Comparison of ENCODE assay signal across 8 mouse cellular contexts in genomic region chr19:5849843-5850527, GRCm38 (mm10). TPM values are rescaled to one million over a fixed set of nuclear protein-coding genes. Genes with fewer than 3 reads are reported as not detected.
DNase-seq lines count a peak whose midpoint lies in the region; ATAC-seq and TF ChIP-seq lines count a peak whose summit lies in the region.

No protein-coding gene starts in this region.

- ATAC-seq in forebrain, embryonic 14.5 days = peak; percentile 7; the same call in 1 of the 2 replicates
- peak; percentile 20; the same call in 1 of the 2 replicates for ATAC-seq in neural tube, embryonic 14.5 days (ENCODE audit: low read depth)

- TF ChIP-seq CTCF in ES-Bruce4 (IDR thresholded peaks at IDR 0.05; ENCODE audit: low read depth, low read length) = peak; percentile 94

- WGBS in forebrain, embryonic 14.5 days = 32% methylated on average over 11 of the region's 11 CpGs
- WGBS in neural tube, embryonic 14.5 days = 28% methylated on average over 11 of the region's 11 CpGs

- TF ChIP-seq POLR2A in ES-Bruce4 (IDR thresholded peaks at IDR 0.05; ENCODE audit: insufficient read depth, low read length) = no peak

- intact Hi-C loops in heart, postnatal 14 days (cut with DNase I) = loop anchor here (1.0 to 2.0 kb wide), 2 partner anchors 29 to 57 kb away; no protein-coding TSS in a partner anchor

- peak; percentile 93 for DNase-seq in c-Kit-positive CD71-positive TER-119-positive erythroid progenitor cells, embryonic 14.5 days (ENCODE audit: low spot score)
- DNase-seq in forebrain, embryonic 14.5 days (ENCODE audit: low spot score) = peak; percentile 90
- peak; percentile 95 to 98 for DNase-seq in heart, postnatal 14 days
- peak; percentile 85 to 96 for DNase-seq in layer of hippocampus, adult 18-20 months (ENCODE audit: low spot score in 2 of 2)
- DNase-seq in lung, adult 18-20 months = peak; percentile 96 to 97
- DNase-seq in testis, postnatal 10 days (ENCODE audit: low spot score) = peak; percentile 96

- no peaks in the 10 kb centered on the region for H3K9me3 ChIP-seq in ES-Bruce4 (replicated peaks; ENCODE audit: control insufficient read depth, insufficient read depth, low read length, poor library complexity, severe bottlenecking)
- no peaks in the 10 kb centered on the region for H3K9me3 ChIP-seq in forebrain, embryonic 14.5 days (replicated peaks; ENCODE audit: control insufficient read depth, low read length)
- no peaks in the 10 kb centered on the region for H3K9me3 ChIP-seq in neural tube, embryonic 14.5 days (ENCODE audit: control insufficient read depth, low read length)

- H3K4me3 ChIP-seq in ES-Bruce4 (ENCODE audit: low read depth, low read length) = peak overlapping the region; percentile 19
- no peak overlapping the region for H3K4me3 ChIP-seq in forebrain, embryonic 14.5 days (ENCODE audit: low read depth, low read length)
- H3K4me3 ChIP-seq in neural tube, embryonic 14.5 days (ENCODE audit: low read depth, low read length) = no peak overlapping the region

- H3K27me3 ChIP-seq in ES-Bruce4 (ENCODE audit: control insufficient read depth, insufficient read depth, low read length, poor library complexity, severe bottlenecking) = no peaks in the 10 kb centered on the region
- no peaks in the 10 kb centered on the region for H3K27me3 ChIP-seq in forebrain, embryonic 14.5 days (replicated peaks; ENCODE audit: control insufficient read depth, insufficient read depth, low read length)
- H3K27me3 ChIP-seq in neural tube, embryonic 14.5 days (ENCODE audit: control insufficient read depth, insufficient read depth, low read length) = no peaks in the 10 kb centered on the region

- peak overlapping the region; percentile 98 for H3K27ac ChIP-seq in ES-Bruce4 (ENCODE audit: insufficient read depth, low read length)
- H3K27ac ChIP-seq in forebrain, embryonic 14.5 days (ENCODE audit: low read depth, low read length) = no peak overlapping the region
- no peak overlapping the region for H3K27ac ChIP-seq in neural tube, embryonic 14.5 days (ENCODE audit: low read depth, low read length)

- peak; percentile 98 for TF ChIP-seq EP300 in ES-Bruce4 (IDR thresholded peaks at IDR 0.05; ENCODE audit: insufficient read depth, low read depth, low read length)

- H3K9ac ChIP-seq in ES-Bruce4 (ENCODE audit: low read depth, poor library complexity, severe bottlenecking) = peak overlapping the region; percentile 68
- no peak overlapping the region; the same call in 1 of the 2 replicates for H3K9ac ChIP-seq in forebrain, embryonic 14.5 days (ENCODE audit: low read length)
- no peak overlapping the region for H3K9ac ChIP-seq in neural tube, embryonic 14.5 days (replicated peaks; ENCODE audit: low read depth, low read length)

- no peaks in the 10 kb centered on the region for H3K36me3 ChIP-seq in ES-Bruce4 (ENCODE audit: control insufficient read depth, insufficient read depth, low read length, poor library complexity, severe bottlenecking)
- H3K36me3 ChIP-seq in forebrain, embryonic 14.5 days (ENCODE audit: control insufficient read depth, insufficient read depth, low read length) = peaks cover 15% of the 10 kb centered on the region
- peaks cover 9% of the 10 kb centered on the region for H3K36me3 ChIP-seq in neural tube, embryonic 14.5 days (ENCODE audit: control insufficient read depth, insufficient read depth, low read length)

- no peak overlapping the region for H3K4me2 ChIP-seq in forebrain, embryonic 14.5 days (ENCODE audit: low read length)
- H3K4me2 ChIP-seq in neural tube, embryonic 14.5 days (ENCODE audit: low read depth, low read length) = no peak overlapping the region

- no peaks in the 10 kb centered on the region for H3K4me1 ChIP-seq in ES-Bruce4 (ENCODE audit: control insufficient read depth, insufficient read depth, low read length)
- peaks cover 42% of the 10 kb centered on the region for H3K4me1 ChIP-seq in forebrain, embryonic 14.5 days (ENCODE audit: control insufficient read depth, insufficient read depth, low read length)
- peaks cover 32% of the 10 kb centered on the region for H3K4me1 ChIP-seq in neural tube, embryonic 14.5 days (ENCODE audit: control insufficient read depth, insufficient read depth, low read length)

RNA-seq across cellular contexts. Expression of gene Frmd8, which starts 25.1 kb away (rescaled TPM):
- 26.3 and 33.1 TPM in 2 replicates for polyA plus RNA-seq in ES-Bruce4 (2011; ENCODE audit: insufficient read depth, insufficient read length, low read depth, missing spikeins)
- 13.1 and 16.0 TPM in 2 replicates for polyA plus RNA-seq in forebrain, embryonic 14.5 days (2014; fragmentation: Nextera tagmentation; extraction: Ambion mirVana)
- 10 to 100 TPM; 15.6 to 15.8 TPM for total RNA-seq in heart, postnatal 14 days (2021)
- 10 to 100 TPM; 12.7 to 13.0 TPM for total RNA-seq in layer of hippocampus, adult 18-20 months (2021)
- 9.4 and 12.7 TPM in 2 replicates for polyA plus RNA-seq in neural tube, embryonic 14.5 days (2014; fragmentation: Nextera tagmentation; extraction: Ambion mirVana)

RNA-seq across cellular contexts. Expression of gene Slc25a45, which starts 27.6 kb away (rescaled TPM):
- polyA plus RNA-seq in ES-Bruce4 (2011; ENCODE audit: insufficient read depth, insufficient read length, low read depth, missing spikeins) = 0.46 and 0.48 TPM in 2 replicates
- polyA plus RNA-seq in forebrain, embryonic 14.5 days (2014; fragmentation: Nextera tagmentation; extraction: Ambion mirVana) = 1.7 TPM in 2 replicates
- 1 to 10 TPM; 3.3 to 4.5 TPM for total RNA-seq in heart, postnatal 14 days (2021)
- total RNA-seq in layer of hippocampus, adult 18-20 months (2021) = 1 to 10 TPM; 2.9 to 3.2 TPM
- 0.59 and 1.3 TPM in 2 replicates for polyA plus RNA-seq in neural tube, embryonic 14.5 days (2014; fragmentation: Nextera tagmentation; extraction: Ambion mirVana)

RNA-seq across cellular contexts. Expression of gene Tigd3, which starts 44.0 kb away (rescaled TPM):
- polyA plus RNA-seq in ES-Bruce4 (2011; ENCODE audit: insufficient read depth, insufficient read length, low read depth, missing spikeins) = 1.9 and 3.6 TPM in 2 replicates
- 7.0 and 7.1 TPM in 2 replicates for polyA plus RNA-seq in forebrain, embryonic 14.5 days (2014; fragmentation: Nextera tagmentation; extraction: Ambion mirVana)
- under 1 TPM; 0.79 to 0.93 TPM for total RNA-seq in heart, postnatal 14 days (2021)
- 1 to 10 TPM; 2.5 TPM for total RNA-seq in layer of hippocampus, adult 18-20 months (2021)
- 11.4 and 12.8 TPM in 2 replicates for polyA plus RNA-seq in neural tube, embryonic 14.5 days (2014; fragmentation: Nextera tagmentation; extraction: Ambion mirVana)
